Mouse (Mus musculus): ENCODE data around the gene Cenpp.
"Not testable (repeated sequence)": the region's sequence is repeated elsewhere in the genome, so short reads cannot be mapped to it uniquely, and the experiment has no call there.

The Cenpp gene

DNA sequence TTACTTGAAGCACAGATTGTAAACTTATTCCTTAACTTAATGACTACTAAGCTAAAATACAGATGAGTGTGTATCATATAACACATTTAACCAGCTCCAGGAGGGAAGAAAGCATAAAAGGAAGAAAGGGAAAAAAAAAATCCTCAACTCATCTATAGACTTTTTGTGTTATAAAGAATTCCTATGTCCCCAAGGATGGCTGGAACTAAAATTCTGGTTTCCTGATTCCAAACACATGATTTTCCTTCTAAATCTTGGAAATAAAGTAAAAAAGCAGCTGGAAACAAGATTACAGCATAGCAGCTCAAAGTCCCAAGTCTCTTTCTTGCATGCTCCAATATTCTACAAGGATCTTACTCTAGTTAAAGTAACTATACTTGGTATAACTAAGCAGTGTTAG, 49.0 kb downstream of the Cenpp start:
- DNase-seq, result no peak

DNA sequence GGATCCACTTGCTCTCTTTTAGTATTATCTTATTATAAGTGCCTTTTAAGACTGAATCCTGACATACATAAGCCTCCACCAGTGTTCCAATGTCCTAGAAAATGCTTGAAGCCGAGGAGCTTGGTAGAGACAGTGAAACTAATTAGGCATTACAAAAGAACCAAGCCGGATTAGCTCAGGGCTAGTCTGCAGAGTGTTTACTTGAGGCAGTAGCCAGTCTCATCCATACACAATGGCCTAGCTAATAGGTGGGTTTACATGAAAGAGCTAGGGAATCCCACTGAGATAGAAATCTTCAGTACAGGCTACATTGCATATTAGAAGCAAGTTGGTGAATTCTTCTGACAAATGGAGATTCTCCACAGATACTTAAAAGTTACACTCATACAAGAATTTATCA, 50.0 kb downstream of the Cenpp start:
- not testable (repeated sequence) for DNase-seq

DNA sequence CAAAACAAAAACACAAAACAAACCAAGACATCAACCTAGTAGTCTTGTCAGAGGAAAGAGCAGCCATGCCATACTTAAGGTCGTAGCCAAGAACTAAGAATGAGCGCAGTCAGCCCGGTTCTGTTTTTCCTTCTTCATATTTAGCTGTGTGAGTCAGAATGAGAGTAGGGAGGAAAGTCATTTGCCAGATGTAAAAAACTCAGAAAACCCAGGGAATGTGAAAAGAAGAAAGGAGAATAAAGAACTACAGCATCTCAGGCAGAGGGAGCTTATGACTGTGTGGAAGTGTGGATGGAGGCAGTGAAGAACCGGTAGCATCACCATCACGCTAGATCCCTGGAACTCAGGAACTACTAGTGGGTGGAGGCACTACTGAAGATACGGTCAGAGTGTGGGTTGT, 66.5 kb downstream of the Cenpp start:
- no peak for DNase-seq

DNA sequence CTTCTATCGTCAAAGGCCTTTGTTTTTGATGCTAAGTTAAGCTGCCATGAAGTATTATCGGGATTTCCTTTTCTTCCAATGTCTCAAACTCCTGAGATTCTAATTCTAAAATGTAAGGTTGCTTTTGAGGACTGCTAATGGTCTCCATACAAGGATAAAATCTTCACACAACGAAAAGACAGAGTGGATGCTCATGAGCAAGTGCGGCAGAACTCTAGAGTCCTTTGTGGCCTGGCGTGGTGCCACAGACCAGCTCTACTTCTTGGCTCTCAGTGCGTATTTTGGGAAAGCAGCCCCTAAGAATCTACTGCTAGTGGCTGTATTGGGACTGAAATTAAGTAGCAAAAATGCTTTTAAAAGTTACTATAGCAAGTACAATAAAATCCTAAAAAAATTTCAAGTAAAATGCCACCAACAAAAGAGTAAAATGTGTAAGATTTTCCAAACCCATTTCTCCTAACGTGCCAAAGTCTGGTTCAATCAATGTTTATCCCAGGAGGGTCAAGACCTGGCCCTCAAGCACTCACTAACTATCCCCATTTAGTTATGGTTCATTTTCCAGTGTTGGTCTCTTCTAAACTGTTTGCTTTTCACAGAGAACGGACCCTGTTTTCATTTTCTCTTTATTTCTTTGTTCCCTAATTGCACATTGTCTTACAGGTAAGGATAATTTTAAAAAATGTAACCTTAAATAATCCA, 68.1 kb downstream of the Cenpp start:
- no peak for DNase-seq

DNA sequence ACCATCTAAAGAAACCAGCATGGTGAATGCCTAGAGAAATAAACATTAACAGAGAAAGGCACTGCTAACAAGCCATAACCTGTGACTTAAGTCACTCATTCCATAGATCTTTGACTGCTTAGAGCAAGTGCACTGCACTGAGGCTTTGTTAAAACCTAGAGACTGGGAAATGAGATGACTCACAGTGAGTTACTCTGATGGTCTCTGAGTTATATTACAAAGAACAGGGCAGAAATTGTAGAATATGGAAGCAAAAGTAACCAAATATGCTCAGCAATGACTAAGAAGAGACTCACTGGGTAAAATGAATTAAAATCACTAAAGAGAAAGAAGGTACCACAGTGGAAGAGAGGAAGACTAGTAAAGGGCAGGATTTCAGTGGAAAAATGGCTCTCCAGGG, 68.7 kb downstream of the Cenpp start:
- no peak for DNase-seq

DNA sequence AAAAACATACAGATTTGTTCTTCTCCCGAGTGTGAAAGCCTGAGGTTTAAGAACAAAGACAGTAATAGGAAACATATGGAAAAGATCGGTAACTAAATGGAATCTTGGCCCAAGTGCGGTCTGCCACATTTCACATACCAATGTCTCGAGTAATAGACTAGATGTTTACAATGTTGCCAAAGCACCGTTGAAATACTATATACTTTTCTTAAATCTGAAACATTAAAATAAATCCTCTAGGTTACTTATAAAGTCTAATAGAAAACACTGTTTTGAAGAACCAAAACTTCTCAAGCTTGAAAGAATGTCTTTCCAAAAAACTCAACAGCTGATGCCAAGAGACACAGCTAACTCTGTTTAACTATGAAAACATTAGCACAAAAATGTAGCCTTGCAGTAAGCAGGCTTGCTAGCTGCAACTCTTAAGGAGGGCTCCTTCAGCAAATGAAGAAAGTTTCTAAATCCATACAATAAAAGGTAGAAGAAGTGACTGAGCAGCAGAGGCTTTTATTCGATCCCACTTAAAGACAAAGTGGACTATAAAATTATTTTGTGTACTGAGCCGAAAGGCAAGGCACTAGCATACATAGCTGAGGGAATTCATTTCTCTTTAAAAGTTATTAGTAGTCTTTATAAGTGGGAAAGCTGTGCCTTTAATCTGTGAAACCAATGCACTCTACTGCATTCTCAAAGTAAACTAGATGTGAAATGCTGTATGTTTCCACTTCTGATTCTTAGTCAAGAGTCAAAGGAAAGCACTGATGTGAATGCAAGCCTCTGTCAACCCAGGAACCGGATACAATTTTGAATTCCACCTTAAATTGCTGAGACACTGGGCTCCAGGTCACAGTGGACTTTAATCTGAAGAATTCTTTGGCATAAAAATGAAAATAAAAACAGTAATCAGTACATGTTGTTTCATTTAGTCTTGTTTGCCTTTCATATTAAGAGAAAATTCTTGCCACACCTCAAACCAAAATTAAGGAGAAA, 70.7 kb downstream of the Cenpp start, which contains the start of gene Omd:
Gene Omd, plus strand, starts transcription at position 922 of the 990 bp plus-strand sequence.
- DNase-seq, result no peak

DNA sequence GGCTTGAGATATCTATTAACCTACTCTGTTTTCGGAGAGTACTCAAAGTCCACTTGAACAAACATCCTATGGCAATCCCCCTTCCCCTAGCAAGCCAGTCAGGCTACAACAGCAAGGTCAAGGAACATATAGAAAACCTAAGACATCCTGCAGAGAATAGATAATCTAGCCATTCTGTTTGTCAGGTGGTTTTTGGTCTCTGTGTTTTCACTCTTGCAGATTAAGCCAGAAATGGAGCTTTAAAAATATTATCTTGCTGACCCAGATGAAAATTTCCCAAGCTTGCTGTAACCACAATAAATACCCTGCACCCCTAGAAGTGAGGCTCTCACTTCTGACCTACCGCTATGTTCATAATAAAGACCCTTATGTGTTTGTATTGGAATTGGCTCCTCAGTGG, 81.2 kb downstream of the Cenpp start:
- DNase-seq, result no peak

DNA sequence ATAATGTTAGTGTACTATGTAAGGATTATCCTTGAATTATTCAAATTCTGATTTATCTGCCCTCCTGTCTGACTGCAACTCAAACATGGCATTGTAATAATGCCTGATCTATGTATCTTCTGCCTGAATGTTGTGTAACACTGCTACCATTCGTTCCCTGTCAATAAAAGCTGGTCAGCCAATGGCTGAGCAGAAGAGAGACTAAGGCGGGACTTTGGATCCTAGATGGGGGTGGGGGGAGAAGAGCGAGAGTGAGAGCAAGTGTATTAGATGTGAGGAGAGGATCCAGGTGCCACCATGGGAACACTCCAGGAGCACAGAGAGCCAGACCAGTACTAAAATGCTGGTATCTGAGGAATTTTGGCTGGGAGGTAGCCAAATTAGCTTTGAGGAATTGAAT, 82.2 kb downstream of the Cenpp start:
- DNase-seq, result no peak

DNA sequence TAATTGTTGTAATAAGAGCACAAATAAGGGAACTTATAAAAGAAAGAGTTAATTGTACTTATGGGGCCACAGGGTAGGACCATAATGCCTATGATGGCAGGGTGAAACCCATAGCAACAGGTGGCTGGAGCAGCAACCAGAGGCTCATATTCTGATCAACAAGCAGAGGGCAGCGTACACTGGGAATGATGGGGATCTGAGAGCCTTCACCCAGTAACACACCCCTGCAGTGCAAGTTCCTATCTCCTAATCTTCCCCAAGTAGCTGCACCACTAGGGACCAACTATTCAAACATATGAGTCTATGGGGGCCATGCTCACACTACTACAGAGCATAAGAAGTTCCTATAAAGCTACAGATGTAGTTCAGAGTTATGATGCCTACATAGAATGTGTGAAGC, 88.2 kb downstream of the Cenpp start:
- DNase-seq, result no peak

DNA sequence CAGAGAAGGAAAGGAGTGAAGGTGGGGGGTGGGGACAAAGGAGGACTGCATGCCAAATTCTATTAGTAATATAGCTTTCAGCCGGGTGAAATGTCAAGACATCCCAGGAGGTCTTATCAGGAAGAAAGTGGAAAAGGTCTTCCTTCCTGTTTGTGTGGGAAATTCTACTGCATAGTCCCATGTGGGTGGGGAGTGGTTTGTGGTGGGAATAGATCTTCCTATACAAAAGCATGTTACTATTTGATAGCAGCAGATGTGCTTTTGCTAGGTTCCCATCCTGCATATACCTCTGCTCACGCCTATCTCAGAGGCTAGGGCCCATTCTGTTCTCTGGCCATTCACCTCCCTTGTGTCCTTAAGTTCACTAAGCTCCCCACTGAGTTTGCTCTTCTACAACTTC, 91.7 kb downstream of the Cenpp start:
- DNase-seq, result no peak

DNA sequence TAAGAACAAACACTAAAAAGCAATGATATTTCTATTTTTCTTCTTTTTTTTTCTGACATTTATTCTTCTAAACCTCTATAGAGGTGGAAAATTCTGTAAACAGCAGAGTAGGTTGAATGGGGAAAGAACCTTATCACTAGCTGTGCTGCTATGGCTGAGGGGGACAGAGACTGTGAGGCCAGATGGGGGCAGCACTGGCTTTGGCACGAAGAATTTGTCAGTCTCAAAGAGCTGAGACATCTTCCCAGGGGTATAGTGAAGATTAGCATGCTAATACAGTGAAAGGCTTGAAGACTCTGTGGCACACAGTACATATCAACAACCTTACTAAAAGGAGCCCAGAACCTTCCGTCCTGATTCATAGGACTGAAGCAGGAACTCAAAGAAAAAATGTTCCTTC, 93.4 kb downstream of the Cenpp start:
- no peak for DNase-seq

DNA sequence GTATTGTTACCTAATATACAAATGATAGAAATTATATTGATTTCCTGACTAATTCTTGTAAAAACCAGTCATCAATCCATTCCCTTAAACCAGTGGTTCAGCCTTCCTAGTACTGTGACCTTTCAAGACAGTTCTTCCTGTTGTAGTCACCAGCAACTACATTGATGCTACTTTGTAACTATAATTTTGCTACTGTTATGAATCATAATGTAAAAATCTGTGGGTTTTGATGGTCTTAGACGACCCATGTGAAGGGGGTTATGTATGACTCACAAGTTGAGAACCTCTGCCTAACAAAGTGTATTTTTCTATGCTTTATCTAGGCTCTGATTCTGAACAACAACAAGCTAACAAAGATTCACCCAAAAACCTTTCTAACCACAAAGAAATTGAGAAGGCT, 95.7 kb downstream of the Cenpp start:
- DNase-seq, result no peak

DNA sequence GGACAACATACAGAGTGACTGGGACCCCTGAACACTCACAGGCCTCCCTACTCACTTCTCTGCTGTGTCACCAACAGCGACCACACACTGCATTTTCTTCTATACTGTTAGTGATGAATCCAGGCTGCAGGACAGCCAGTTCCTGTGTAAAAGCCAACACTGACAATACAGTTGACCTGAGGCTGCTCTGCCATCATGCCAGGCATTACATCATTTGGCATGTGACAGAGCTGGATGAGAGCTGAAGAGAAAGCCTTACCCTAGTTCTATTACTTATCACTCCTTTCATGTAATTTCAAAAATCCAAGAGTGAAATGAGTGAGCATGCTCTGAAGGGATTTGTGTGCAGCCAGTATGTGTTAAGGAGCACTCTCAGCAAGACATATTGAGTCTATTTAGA, 96.4 kb downstream of the Cenpp start:
- DNase-seq, result no peak

DNA sequence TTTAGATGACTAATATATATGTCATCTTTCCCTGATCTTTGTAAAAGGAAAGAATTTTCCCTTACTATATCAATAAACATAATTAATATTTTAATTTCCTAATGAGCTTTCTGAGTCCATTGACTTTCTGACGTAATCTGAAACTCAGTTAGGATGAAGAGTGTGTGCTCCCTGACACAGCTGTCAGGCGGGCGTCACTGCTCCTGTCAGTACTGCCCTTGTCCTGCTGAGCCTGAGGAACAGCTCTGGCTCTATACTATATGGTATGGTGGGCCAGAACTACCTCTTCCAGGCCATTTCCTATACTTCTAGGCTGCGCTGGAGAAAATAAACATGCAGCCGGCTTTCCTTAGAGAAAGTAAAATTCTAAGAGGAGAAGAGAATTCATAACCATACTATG, 98.1 kb downstream of the Cenpp start:
- DNase-seq, result no peak

DNA sequence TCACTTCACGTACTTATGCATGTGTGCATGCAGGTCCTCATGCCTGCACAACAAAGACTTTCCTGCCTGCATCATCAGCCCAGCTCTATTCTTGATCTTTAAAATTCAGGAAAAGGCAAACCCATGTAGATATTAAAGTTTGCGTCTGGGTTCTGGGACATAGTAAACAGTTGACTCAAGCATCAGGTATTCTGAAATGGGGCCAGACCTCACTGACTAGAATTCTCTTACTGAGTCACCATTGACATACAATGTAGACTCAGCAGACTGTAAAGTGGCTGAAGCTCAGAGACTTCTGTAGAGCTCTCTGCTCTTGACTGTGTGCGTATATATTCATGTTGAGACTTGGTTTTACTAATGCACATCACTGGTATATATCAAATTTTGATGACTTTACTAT, 103.0 kb downstream of the Cenpp start:
- DNase-seq, result no peak

DNA sequence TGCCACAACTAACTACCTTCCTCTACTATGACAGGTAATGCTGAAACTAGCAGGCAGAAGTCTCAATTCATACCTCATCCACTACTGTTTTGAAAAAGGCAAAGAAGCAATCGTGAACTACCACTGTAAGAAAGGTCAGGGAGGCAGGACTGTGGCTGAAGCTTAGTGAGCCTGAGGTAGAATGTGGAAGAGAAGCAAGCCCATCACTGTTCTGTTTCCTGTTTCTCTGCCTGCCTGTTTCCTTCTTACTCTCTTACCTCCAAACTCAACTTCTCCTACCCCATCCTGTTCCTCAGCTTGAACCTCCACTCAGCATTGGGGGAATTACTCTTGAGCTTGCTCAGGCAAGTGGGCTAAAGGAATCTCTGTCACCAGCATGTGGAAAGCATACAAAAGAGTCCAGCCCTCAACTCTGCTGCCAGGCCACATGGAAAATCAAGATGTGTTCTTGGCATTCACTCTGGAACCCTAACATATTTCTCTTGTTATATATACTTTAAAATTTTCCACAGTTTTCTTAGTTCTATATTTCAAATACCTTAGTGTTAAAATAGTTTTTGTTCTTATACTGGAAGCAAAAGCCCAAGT, 104.9 kb downstream of the Cenpp start:
- DNase-seq, result no peak

DNA sequence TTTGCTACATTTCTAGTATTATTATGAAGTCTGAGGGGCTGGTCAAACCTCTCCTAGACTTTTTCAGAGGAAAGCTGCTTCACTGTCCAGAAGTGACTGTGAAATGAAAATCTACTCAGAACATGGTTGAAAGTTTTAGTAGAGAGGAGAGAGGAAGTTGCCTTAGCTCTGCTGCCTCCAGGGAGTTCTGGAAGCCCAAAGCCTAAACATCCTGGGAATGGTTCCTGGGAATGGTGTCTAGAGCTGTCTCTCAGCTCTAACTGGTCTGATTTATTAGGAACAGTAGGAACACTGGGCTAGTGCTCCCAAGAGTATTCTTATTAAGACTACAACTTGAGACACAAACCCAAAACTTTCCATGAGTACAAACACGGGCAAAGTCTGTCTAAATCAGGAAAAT, 106.1 kb downstream of the Cenpp start:
- DNase-seq, result no peak

DNA sequence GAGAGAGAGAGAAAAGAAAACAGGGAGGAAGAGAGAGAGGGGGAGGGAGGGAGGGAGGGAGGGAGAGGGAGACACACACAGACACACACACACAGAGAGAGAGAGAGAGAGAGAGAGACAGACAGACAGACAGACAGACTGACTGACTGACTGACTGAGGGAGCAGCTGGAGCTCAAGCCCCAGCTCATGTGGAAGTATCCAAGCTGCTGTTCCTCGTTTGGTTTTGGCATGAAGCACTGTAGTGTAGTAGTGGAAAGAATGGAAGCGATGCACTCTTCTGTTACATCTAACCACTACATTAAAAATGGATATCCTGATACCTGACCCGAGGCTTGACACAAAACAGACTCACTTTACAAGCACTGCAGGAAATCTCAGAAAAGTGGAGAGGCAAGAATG, 106.9 kb downstream of the Cenpp start:
- no peak for DNase-seq

DNA sequence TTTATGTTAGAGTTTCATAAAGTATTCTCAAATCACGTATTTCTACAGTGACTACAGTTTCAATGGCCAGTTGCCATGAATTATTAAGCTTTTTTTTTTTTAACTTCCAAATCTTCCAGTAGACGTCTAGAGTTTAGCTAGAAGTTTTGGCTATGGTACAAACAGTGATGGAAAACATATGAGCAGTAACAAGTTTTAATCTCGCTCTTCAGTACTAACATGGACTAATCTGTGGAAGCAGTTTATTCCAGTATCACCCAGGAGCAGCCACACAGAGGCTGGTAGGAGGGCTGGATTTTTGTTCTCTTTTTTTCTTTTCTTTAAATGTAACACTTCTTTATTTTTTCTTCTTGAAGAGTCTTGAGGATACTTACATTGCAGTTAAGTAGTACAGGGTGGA, 108.3 kb downstream of the Cenpp start, which contains the start of gene Aspn:
Gene Aspn, plus strand, starts transcription at position 165 of the 400 bp plus-strand sequence.
- no peak for DNase-seq

DNA sequence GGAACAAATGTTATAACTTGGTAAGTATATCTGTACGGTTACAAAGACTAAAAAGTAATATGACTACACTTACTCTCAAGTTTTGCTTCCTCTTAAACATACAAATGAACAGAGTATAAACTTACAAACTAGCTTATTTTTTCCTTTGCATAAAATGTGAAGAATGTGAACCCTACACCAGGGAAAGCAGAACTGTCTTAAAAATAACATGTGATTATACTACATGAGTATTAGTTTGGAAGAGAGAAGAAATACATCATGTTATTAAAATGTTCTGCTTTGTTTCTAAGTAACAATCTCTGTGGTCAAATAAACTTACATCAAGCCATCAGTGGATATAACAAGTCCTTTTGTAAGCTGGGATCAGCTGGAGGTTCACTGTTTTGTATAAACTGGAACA, 113.9 kb downstream of the Cenpp start:
- no peak for DNase-seq

DNA sequence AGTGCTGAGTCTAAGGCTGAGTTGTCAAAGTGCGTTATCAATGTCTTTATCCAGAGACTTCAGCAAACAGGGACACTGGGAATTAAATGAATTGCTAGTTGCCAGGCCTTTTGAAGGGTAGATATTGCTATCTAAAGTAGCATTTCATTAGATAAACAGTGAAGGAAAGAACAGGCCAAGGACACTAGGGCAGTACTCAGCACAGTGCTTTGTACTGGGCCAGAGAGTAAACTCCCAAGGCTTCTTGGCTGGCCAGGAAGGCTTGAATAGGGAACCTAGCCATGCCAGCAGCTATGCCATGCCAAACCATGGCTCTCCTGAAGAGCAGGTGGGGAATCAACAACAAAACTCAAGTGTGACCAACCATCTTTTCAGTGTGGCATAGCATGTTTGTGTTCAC, 115.6 kb downstream of the Cenpp start:
- no peak for DNase-seq

DNA sequence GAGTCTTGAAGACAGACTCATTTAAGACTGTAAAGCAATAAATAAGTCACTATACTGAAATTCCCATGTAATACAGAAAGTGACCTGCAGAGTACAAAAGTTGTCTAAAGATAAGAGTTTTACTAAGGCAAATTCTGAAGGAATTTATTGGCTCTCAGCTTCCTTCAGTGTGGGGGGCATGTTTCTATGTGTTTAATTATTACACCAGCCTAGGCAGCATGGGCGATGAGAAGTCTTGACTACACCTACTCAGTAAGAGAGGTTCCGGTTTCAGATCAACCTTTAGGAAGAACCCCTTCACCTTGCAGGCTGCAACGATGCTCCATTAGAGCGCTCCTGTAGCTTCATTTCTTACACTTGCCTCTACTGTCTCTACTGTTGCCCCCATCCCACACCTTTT, 121.9 kb downstream of the Cenpp start:
- no peak for DNase-seq

DNA sequence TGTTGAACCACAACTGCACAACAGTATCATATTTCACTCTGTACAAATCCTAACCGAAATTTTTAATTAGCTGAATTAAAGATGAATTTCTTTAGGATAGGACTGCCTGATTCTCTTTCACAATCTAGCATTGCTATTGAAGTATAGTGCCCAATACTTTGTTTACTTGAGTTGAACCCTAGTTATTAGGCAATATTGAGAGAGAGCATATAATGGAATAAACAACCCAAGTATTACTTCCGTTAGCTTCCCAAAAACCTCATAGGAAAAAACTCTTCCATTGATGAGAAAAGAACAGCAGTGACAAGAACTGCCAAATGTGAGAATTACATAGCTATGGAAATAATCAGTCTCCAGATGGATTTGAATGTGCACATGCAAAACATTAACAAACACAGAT, 126.3 kb downstream of the Cenpp start:
- no peak for DNase-seq

DNA sequence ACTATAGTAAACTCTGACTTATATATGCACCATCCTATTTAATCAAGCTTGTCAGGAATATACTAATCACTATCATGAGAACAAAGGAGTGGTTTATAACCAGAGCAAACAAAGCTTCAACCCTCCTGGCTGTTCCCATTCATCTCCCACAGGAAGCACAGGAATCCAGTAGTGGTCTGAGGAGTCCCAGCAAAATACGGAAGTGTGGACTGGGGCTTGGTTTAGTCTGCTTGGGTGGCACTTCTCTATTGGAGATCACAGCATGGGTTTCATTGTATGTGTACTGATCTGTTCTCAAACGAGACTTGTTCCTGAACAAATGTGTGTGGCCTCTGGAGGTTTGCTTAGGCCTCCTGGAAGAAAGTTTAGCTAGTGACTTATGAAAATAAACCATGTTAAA, 133.8 kb downstream of the Cenpp start:
- DNase-seq, result no peak
